16 mouse cellular contexts compared by ENCODE assay signal in the genomic region with DNA sequence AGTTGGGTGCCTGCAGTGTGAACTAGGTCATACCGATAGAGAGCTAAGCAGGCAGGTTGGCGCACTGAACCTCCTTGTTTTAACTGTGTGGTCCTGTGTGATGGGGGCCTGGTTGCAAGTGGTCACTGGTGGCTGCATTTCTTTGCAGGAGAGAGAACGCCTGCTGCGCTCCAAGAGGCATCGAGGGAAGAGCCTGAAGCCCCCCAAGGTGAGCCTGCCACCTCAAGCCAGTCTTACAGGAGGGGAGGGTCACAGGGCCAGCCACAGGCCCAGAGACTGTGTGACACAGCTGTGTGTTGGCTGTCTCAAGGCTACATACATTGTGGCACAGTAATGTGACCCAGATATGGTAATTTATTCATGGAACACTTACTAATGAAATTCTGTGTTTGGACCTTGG. TPM values are rescaled to one million over a fixed set of nuclear protein-coding genes. Genes with fewer than 3 reads are reported as not detected.
"Had no signal": no experiment of that assay in that cellular context is flagged by ENCODE, and none has a peak within 500 bp of the region (broad histone marks: within the 10 kb centered on the region; RNA-seq: fewer than 3 reads in every experiment).

No protein-coding gene starts in this region.

- DNase-seq: kidney, adult 18-20 months; kidney, postnatal 14 days; layer of hippocampus, adult 9-11 months; layer of hippocampus, postnatal 36 days; left cerebral cortex, postnatal 4 days; lung, adult 18-20 months; lung, postnatal 36 days; right cerebral cortex, adult 18-20 months had no signal

- H3K27ac ChIP-seq: intestine, embryonic 15.5 days; kidney, embryonic 15.5 days; limb, embryonic 13.5 days; liver, embryonic 14.5 days; neural tube, embryonic 13.5 days; stomach, postnatal 0 days had no signal

- ATAC-seq: intestine, embryonic 15.5 days had no signal

- H3K4me3 ChIP-seq: intestine, embryonic 15.5 days; kidney, embryonic 15.5 days; limb, embryonic 13.5 days; neural tube, embryonic 13.5 days had no signal

RNA-seq across cellular contexts. Expression of gene Gm1043, which starts 21.9 kb away (rescaled TPM):
- total RNA-seq: liver, adult 2 months; megakaryocyte progenitor cell, adult 5-6 weeks had no signal
